Mouse (Mus musculus) WW6 (cell line): Measurements from ENCODE around the gene Emc4.

Experiments used
- DNase-seq: peaks from one replicate; pipeline ENCODE4 v3.0.0-alpha.2; 2013; ENCODE audit warnings: low read depth, low spot score

Gene Emc4

GRCm38 (mm10) chr2:112339736-112340135, 28.1 kb downstream of the Emc4 start:
- no peak for DNase-seq

- DNase-seq = no peak
Measured at GRCm38 (mm10) chr2:112337211-112337610, 30.6 kb downstream of the Emc4 start.

- no peak for DNase-seq
Measured at GRCm38 (mm10) chr2:112332051-112332898, 35.6 kb downstream of the Emc4 start.

DNA sequence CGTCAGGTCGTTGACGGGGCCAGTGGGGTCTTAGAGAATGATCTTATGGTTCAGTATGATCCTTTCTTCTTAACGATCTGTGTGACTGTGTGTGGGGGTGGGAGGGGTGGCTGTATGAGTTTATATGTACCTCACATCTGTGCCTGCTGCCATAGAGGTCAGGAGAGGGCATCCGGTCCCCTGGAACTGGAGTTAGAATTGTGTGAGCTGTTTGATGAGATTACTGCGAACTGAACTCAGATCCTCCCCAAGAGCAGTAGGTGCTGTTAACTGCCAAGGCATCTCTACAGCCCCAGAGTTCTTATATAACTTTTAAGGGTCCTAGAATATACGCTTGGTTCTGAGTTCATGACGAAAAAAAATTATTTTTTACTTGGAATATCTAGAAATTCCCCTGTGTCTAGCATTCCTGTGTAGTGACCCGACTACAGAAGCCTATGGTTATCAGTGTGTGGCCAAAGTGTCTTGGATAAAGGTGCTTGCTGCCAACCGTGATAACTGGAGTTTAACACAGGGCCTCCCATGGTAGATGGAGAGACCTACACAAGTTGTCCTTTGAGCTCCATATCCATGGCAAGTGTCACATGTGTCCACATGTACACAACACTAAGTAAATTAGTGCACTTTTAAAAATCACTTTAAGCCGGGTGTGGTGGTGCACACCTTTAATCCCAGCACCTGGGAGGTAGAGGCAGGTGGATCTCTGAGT, 39.6 kb downstream of the Emc4 start:
- no peak for DNase-seq

- DNase-seq = no peak
Measured at GRCm38 (mm10) chr2:112318905-112319304, 48.9 kb downstream of the Emc4 start.

GRCm38 (mm10) chr2:112318227-112318626, 49.6 kb downstream of the Emc4 start:
- DNase-seq = no peak

- DNase-seq = no peak
Measured at GRCm38 (mm10) chr2:112315638-112316037, 52.2 kb downstream of the Emc4 start.
